Comparison of ENCODE assay signal across 20 mouse cellular contexts in the genomic region with DNA sequence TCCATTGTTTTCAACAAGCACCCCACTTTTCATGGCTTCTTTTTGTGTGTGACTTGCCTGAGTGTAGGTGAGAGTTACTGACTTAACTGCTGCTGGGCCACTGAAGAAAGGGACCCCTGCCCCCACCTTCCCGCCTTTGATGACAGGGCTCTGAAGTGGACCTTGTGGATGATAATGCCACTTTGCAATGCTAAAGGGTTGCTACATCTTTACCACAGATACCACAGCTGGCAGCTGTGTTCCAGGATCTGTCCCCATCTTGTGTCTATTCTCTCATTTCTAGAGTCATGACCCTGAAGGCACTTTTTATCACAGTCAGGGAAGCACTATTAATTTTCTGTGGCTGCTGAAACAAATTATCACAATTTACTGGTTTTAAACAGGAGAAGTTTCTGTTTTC.
"Had no signal": no experiment of that assay in that cellular context is flagged by ENCODE, and none has a peak within 500 bp of the region (broad histone marks: within the 10 kb centered on the region; RNA-seq: fewer than 3 reads in every experiment).

No protein-coding gene starts in this region.

- H3K4me3 ChIP-seq: left cerebral cortex, adult 2 months; limb, embryonic 12.5 days; limb, embryonic 15.5 days; midbrain, embryonic 12.5 days; midbrain, embryonic 15.5 days; neural tube, embryonic 13.5 days had no signal

- H3K27ac ChIP-seq: left cerebral cortex, adult 2 months; limb, embryonic 12.5 days; limb, embryonic 15.5 days; liver, embryonic 14.5 days; macrophage; midbrain, embryonic 12.5 days; midbrain, embryonic 15.5 days; neural tube, embryonic 13.5 days had no signal

- ATAC-seq: liver, postnatal 0 days; lung, postnatal 0 days; midbrain, embryonic 15.5 days had no signal

- H3K9me3 ChIP-seq: limb, embryonic 12.5 days; limb, embryonic 15.5 days; midbrain, embryonic 12.5 days; midbrain, embryonic 15.5 days; neural tube, embryonic 13.5 days had no signal

- H3K36me3 ChIP-seq: limb, embryonic 12.5 days; limb, embryonic 15.5 days; midbrain, embryonic 12.5 days; midbrain, embryonic 15.5 days; neural tube, embryonic 13.5 days had no signal

- DNase-seq: kidney, adult 18-20 months; kidney, postnatal 14 days; kidney, postnatal 4 days; layer of hippocampus, postnatal 36 days; liver, postnatal 0 days; lung, embryonic 14.5 days; retina, postnatal 1 day; thymus, adult 2 months; thymus, postnatal 14 days; thymus, postnatal 4 days had no signal

- H3K4me2 ChIP-seq: limb, embryonic 12.5 days; limb, embryonic 15.5 days; liver, embryonic 11.5 days; lung, embryonic 14.5 days; midbrain, embryonic 12.5 days; midbrain, embryonic 15.5 days; neural tube, embryonic 13.5 days had no signal

- H3K27me3 ChIP-seq: limb, embryonic 15.5 days; midbrain, embryonic 12.5 days; neural tube, embryonic 13.5 days had no signal

- H3K4me1 ChIP-seq: limb, embryonic 15.5 days; midbrain, embryonic 12.5 days; midbrain, embryonic 15.5 days; neural tube, embryonic 13.5 days had no signal

- H3K9ac ChIP-seq: limb, embryonic 12.5 days; limb, embryonic 15.5 days; liver, embryonic 14.5 days; liver, postnatal 0 days; lung, embryonic 14.5 days; midbrain, embryonic 12.5 days; midbrain, embryonic 15.5 days; neural tube, embryonic 13.5 days had no signal
